Mouse (Mus musculus) hematopoietic multipotent progenitor cell, adult 10-12 weeks (in vitro differentiated cells): ENCODE data around the gene Gm12185. TPM values are rescaled to one million over a fixed set of nuclear protein-coding genes. Genes with fewer than 3 reads are reported as not detected.

Experiments
- polyA plus RNA-seq: library from polyadenylated mRNA; stranded (reverse); fragments of >175 nt; gene quantifications from 2 replicates; pipeline ENCODE4 v1.2.3, GENCODE M21; 2012; ENCODE audit warnings: low replicate concordance

Gm12185 gene
- polyA plus RNA-seq, result 0.11 and 0.20 TPM in 2 replicates

DNA sequence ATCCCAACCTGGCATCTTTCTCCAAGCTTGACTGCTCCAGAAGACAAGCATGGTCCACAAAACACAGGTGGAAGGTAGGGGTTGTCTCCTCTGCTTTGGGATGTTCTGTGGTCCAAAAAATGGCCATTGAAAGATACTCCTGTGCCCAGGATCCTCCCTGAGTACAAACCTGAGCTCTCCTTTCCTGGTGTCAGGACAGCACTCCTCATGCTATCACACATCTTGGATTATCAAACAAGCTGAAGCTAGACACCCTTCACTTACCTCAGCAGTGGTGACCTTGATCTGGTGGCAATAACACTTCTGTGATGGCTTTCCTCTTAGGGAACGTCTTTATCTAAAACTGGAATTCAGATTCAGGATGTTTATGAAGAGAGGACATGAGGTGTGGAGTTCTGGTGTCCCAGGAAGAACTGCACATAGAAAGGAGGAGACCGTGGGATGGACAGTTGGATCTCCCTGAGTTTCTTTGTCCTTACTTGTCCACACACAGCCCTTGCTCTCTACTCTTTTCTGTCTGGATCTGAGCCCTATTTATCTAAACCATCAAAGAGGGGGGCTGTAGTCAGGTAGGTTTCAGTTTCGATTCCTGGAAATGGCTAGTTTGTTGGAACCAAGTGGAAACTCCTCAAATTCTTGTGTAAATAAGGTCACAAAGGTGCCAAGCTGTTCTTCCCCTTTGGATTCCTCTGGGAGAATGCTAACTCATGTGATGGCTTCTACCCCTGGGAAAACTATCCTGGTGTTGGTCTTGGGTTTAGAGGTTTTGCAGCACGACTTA lies at the start of gene Gm12185:
Gene Gm12185 (minus strand): TSS at position 487 of the 781 bp plus-strand sequence.

GRCm38 (mm10) chr11:48994018-48994417 lies 2.0 kb upstream of the Gm12185 start, which contains the start of gene Tgtp1:
Gene Tgtp1, minus strand, starts transcription at chr11:48994172.

GRCm38 (mm10) chr11:48979251-48979650 lies 12.8 kb downstream of the Gm12185 start, which contains the start of gene 9930111J21Rik1:
Gene 9930111J21Rik1, minus strand, starts transcription at chr11:48979398.

GRCm38 (mm10) chr11:48978240-48978939 lies 13.6 kb downstream of the Gm12185 start, which contains the start of gene Olfr56:
Gene Olfr56, plus strand, starts transcription at chr11:48978889.

GRCm38 (mm10) chr11:48946090-48946489 lies 45.9 kb downstream of the Gm12185 start, which contains the start of gene Psme2b:
Gene Psme2b, minus strand, starts transcription at chr11:48946190.

GRCm38 (mm10) chr11:48902021-48902420 lies 90.0 kb downstream of the Gm12185 start, which contains the start of gene Gm5431:
Gene Gm5431, minus strand, starts transcription at chr11:48902214.

DNA sequence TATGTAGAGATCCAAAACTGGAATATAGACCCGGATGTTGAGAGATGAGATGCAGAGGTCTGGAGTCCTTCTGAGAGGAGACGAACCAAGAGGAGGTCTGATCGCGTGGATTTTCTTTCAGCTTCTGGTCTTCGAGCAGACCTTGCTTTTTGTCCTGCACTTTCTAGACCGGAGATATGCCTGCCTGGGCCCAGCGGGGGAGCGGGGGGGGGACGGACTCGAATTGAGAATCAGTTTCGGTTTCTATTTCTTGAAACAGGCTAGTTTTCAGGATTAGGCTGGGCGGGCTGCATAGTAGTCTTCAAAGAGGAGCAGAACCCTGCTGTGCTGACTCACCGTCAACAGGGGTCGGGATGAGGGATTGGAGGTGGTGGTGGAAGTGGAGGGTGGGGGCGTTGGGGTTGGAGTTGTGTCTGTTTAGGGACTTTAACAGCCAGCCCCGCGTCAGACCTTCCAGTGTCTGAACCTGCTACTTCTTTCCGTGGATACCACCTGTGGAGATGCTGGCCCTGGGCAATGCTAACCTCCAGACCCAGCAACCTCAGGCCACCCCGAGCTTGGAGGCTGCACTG lies 120.7 kb downstream of the Gm12185 start, which contains the start of gene Irgm1:
Gene Irgm1 (minus strand): TSS at position 483 of the 572 bp plus-strand sequence.

Other genes starting within 250 kb of the Gm12185 start
- 358 and 3,878 TPM in 2 replicates for gene Rack1, start 191.9 kb downstream of the Gm12185 start, polyA plus RNA-seq
- gene Trim41, start 174.9 kb downstream of the Gm12185 start, polyA plus RNA-seq, result 42.0 and 70.1 TPM in 2 replicates
- 60.8 and 116 TPM in 2 replicates for gene Trim7, start 166.1 kb downstream of the Gm12185 start, polyA plus RNA-seq
- gene Gm12184, start 165.6 kb downstream of the Gm12185 start, polyA plus RNA-seq, result 18.1 and 57.7 TPM in 2 replicates
- 5.7 and 6.1 TPM in 2 replicates for gene Irgm1, start 120.5 kb downstream of the Gm12185 start, polyA plus RNA-seq
- 0.40 and 0.45 TPM in 2 replicates for gene Gm5431, start 90.0 kb downstream of the Gm12185 start, polyA plus RNA-seq
- gene Psme2b, start 46.0 kb downstream of the Gm12185 start, polyA plus RNA-seq, result 4.0 and 21.9 TPM in 2 replicates
- 0.04 and 0.08 TPM in 2 replicates for gene Olfr56, start 13.3 kb downstream of the Gm12185 start, polyA plus RNA-seq
- 6.6 and 11.8 TPM in 2 replicates for gene 9930111J21Rik1, start 12.8 kb downstream of the Gm12185 start, polyA plus RNA-seq
- gene Tgtp1, start 1.9 kb upstream of the Gm12185 start, polyA plus RNA-seq, result 2.3 and 4.4 TPM in 2 replicates
- 9.9 and 21.1 TPM in 2 replicates for gene 9930111J21Rik2, start 59.0 kb upstream of the Gm12185 start, polyA plus RNA-seq
- gene Tgtp2, start 72.0 kb upstream of the Gm12185 start, polyA plus RNA-seq, result 10.4 and 14.3 TPM in 2 replicates
- 8.0 and 8.1 TPM in 2 replicates for gene Ifi47, start 84.4 kb upstream of the Gm12185 start, polyA plus RNA-seq
- not detected in 2 replicates for gene Olfr1396, start 122.6 kb upstream of the Gm12185 start, polyA plus RNA-seq
- gene Olfr1395, start 150.0 kb upstream of the Gm12185 start, polyA plus RNA-seq, result not detected in 2 replicates
- not detected in 2 replicates for gene Olfr1394, start 162.2 kb upstream of the Gm12185 start, polyA plus RNA-seq
- gene Btnl9, start 194.9 kb upstream of the Gm12185 start, polyA plus RNA-seq, result 0.81 and 2.0 TPM in 2 replicates
- gene Zfp62, start 211.1 kb upstream of the Gm12185 start, polyA plus RNA-seq, result 13.0 and 14.0 TPM in 2 replicates